Mouse (Mus musculus): Measurements from ENCODE around the gene Ovca2. TPM values are rescaled to one million over a fixed set of nuclear protein-coding genes. Genes with fewer than 3 reads are reported as not detected.

Ovca2 gene
- polyA plus RNA-seq, 1 experiment = 20.8 TPM

- Histone ChIP-seq H3K4me3 (replicated peaks; ENCODE audit: control insufficient read depth, low read depth, low read length) (no peak overlapping the region), H3K27ac (ENCODE audit: control insufficient read depth, insufficient read depth, low read depth, low read length, poor library complexity) (no peak overlapping the region), H3K4me1 (ENCODE audit: control insufficient read depth, insufficient read depth, low read length) (no peaks in the 10 kb centered on the region; the same call in 1 of the 2 replicates)
- TF ChIP-seq CTCF (IDR thresholded peaks at IDR 0.05; ENCODE audit: control insufficient read depth, insufficient read depth, low read length) = no peak
- TF ChIP-seq POLR2A (IDR thresholded peaks at IDR 0.05; ENCODE audit: borderline replicate concordance, control insufficient read depth, low read depth, low read length) = no peak
- 81% methylated on average over 4 of the region's 4 CpGs for WGBS
Observed at GRCm38 (mm10) chr11:75203926-75204325, 25.3 kb upstream of the Ovca2 start.

- no peak overlapping the region for H3K27ac ChIP-seq (ENCODE audit: control insufficient read depth, insufficient read depth, low read depth, low read length, poor library complexity)
- no peak overlapping the region for H3K4me3 ChIP-seq (replicated peaks; ENCODE audit: control insufficient read depth, low read depth, low read length)
- H3K4me1 ChIP-seq (ENCODE audit: control insufficient read depth, insufficient read depth, low read length) = no peaks in the 10 kb centered on the region; the same call in 1 of the 2 replicates
- no peak for TF ChIP-seq CTCF (IDR thresholded peaks at IDR 0.05; ENCODE audit: control insufficient read depth, insufficient read depth, low read length)
- TF ChIP-seq POLR2A (IDR thresholded peaks at IDR 0.05; ENCODE audit: borderline replicate concordance, control insufficient read depth, low read depth, low read length) = no peak
- 73% methylated on average over 8 of the region's 8 CpGs for WGBS
Observed at GRCm38 (mm10) chr11:75201721-75202120, 23.1 kb upstream of the Ovca2 start.

GRCm38 (mm10) chr11:75200935-75201334 is 22.3 kb upstream of the Ovca2 start:
- no peak for TF ChIP-seq CTCF (IDR thresholded peaks at IDR 0.05; ENCODE audit: control insufficient read depth, insufficient read depth, low read length)
- no peak for TF ChIP-seq POLR2A (IDR thresholded peaks at IDR 0.05; ENCODE audit: borderline replicate concordance, control insufficient read depth, low read depth, low read length)
- Histone ChIP-seq H3K4me3 (replicated peaks; ENCODE audit: control insufficient read depth, low read depth, low read length) (no peak overlapping the region), H3K27ac (ENCODE audit: control insufficient read depth, insufficient read depth, low read depth, low read length, poor library complexity) (no peak overlapping the region), H3K4me1 (ENCODE audit: control insufficient read depth, insufficient read depth, low read length) (no peaks in the 10 kb centered on the region; the same call in 1 of the 2 replicates)
- 85% methylated on average over 12 of the region's 12 CpGs for WGBS

DNA sequence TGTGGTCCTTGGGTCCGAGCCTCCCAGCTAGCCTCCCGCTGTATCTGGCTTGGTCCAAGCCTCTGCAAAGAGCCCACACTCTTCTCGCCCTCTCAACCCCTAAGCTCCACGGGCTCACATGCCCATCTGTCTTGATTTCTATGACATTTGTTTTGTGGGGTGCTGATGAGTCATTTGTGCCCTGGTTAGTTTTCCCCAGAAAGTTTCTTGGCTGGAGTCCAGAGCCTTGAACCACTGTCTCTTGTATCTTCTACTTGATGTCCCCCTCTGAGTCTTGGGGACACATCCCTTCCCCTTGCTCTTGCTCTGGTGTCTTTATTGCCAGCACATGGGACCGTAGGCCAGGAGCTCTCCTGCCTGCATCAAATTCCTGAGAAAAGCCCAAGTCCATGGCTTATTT is 21.3 kb upstream of the Ovca2 start:
- 57% methylated on average over 5 of the region's 5 CpGs for whole genome bisulfite sequencing
- H3K4me3 ChIP-seq (replicated peaks; ENCODE audit: control insufficient read depth, low read depth, low read length) = no peak overlapping the region
- H3K4me1 ChIP-seq (ENCODE audit: control insufficient read depth, insufficient read depth, low read length) = no peaks in the 10 kb centered on the region
- TF ChIP-seq CTCF (IDR thresholded peaks at IDR 0.05; ENCODE audit: control insufficient read depth, insufficient read depth, low read length) (no peak), POLR2A (IDR thresholded peaks at IDR 0.05; ENCODE audit: borderline replicate concordance, control insufficient read depth, low read depth, low read length) (no peak)
- no peak overlapping the region for H3K27ac ChIP-seq (ENCODE audit: control insufficient read depth, insufficient read depth, low read depth, low read length, poor library complexity)

DNA sequence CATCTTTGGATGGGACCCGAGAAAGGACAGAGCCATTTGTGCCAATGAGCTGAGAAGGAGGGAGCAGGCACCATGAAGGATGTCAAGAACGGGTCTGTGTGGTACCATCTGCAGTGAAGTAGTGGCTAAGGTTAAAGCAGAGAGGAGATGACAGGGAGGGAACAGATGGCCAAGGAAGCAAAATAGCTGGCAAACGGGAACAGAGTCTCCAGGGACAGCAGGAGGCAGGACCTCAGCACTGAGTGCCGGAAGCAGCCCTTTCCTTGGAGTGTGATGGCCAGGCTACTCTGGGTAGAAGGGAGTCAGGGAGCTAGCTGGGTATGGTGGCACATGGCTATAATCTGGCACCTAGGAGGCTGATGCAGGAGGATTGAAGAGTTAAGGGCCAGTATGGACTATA is 20.2 kb upstream of the Ovca2 start:
- Histone ChIP-seq H3K4me3 (replicated peaks; ENCODE audit: control insufficient read depth, low read depth, low read length) (no peak overlapping the region), H3K27ac (ENCODE audit: control insufficient read depth, insufficient read depth, low read depth, low read length, poor library complexity) (no peak overlapping the region), H3K4me1 (ENCODE audit: control insufficient read depth, insufficient read depth, low read length) (no peaks in the 10 kb centered on the region)
- WGBS = 84% methylated on average over 4 of the region's 4 CpGs
- TF ChIP-seq POLR2A (IDR thresholded peaks at IDR 0.05; ENCODE audit: borderline replicate concordance, control insufficient read depth, low read depth, low read length) (no peak), CTCF (IDR thresholded peaks at IDR 0.05; ENCODE audit: control insufficient read depth, insufficient read depth, low read length) (no peak)

GRCm38 (mm10) chr11:75197956-75198355 is 19.3 kb upstream of the Ovca2 start:
- TF ChIP-seq CTCF (IDR thresholded peaks at IDR 0.05; ENCODE audit: control insufficient read depth, insufficient read depth, low read length) (no peak), POLR2A (IDR thresholded peaks at IDR 0.05; ENCODE audit: borderline replicate concordance, control insufficient read depth, low read depth, low read length) (no peak)
- WGBS = 54% methylated on average over 7 of the region's 7 CpGs
- Histone ChIP-seq H3K4me3 (replicated peaks; ENCODE audit: control insufficient read depth, low read depth, low read length) (no peak overlapping the region), H3K27ac (ENCODE audit: control insufficient read depth, insufficient read depth, low read depth, low read length, poor library complexity) (no peak overlapping the region), H3K4me1 (ENCODE audit: control insufficient read depth, insufficient read depth, low read length) (no peaks in the 10 kb centered on the region)

DNA sequence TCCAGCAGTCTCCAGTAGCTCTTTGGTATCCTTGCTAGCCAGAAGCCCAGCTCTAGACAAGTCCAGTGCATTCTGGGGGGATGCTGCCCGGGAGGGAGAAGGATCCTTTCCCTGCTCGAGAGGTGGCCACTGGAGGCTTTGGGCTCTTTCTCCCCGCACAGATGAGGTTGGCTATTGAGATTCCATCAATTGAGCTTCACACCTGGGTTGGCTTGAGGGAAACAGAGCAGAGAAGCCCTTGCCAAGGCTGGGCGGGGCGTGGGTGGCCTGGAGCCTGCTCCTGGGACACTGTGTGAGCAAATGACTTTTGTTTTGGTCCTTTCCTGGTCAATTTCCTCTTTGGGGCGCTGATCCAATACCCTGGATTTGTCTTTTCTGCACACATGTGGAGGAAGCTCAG is 17.5 kb upstream of the Ovca2 start:
- H3K27ac ChIP-seq (ENCODE audit: control insufficient read depth, insufficient read depth, low read depth, low read length, poor library complexity) = no peak overlapping the region
- WGBS = 61% methylated on average over 6 of the region's 6 CpGs
- H3K4me3 ChIP-seq (replicated peaks; ENCODE audit: control insufficient read depth, low read depth, low read length) = no peak overlapping the region
- TF ChIP-seq POLR2A (IDR thresholded peaks at IDR 0.05; ENCODE audit: borderline replicate concordance, control insufficient read depth, low read depth, low read length) (no peak), CTCF (IDR thresholded peaks at IDR 0.05; ENCODE audit: control insufficient read depth, insufficient read depth, low read length) (no peak)
- no peaks in the 10 kb centered on the region for H3K4me1 ChIP-seq (ENCODE audit: control insufficient read depth, insufficient read depth, low read length)

- no peaks in the 10 kb centered on the region for H3K4me1 ChIP-seq (ENCODE audit: control insufficient read depth, insufficient read depth, low read length)
- WGBS = 1% methylated on average over 39 of the region's 39 CpGs
- no peak overlapping the region for H3K27ac ChIP-seq (ENCODE audit: control insufficient read depth, insufficient read depth, low read depth, low read length, poor library complexity)
- H3K4me3 ChIP-seq (replicated peaks; ENCODE audit: control insufficient read depth, low read depth, low read length) = peak overlapping the region; percentile 33
- TF ChIP-seq CTCF (IDR thresholded peaks at IDR 0.05; ENCODE audit: control insufficient read depth, insufficient read depth, low read length) = no peak
- TF ChIP-seq POLR2A (IDR thresholded peaks at IDR 0.05; ENCODE audit: borderline replicate concordance, control insufficient read depth, low read depth, low read length) = no peak
Observed at GRCm38 (mm10) chr11:75194850-75195461, 16.3 kb upstream of the Ovca2 start.
